Mouse (Mus musculus): ENCODE data around the gene Gm20708.
A peak's percentile ranks its signal among the peaks of the same experiment; 100 is the strongest.
"Not testable (repeated sequence)": the region's sequence is repeated elsewhere in the genome, so short reads cannot be mapped to it uniquely, and the experiment has no call there.

Gm20708 gene

GRCm38 (mm10) chr11:117810401-117811046 lies 1.1 kb downstream of the Gm20708 start:
- DNase-seq (ENCODE audit: low spot score in 2 of 2) = peak; percentile 50 to 55

GRCm38 (mm10) chr11:117813867-117814266 lies 4.4 kb downstream of the Gm20708 start:
- no peak for DNase-seq (ENCODE audit: low spot score in 2 of 2)

- DNase-seq (ENCODE audit: low spot score in 2 of 2) = no peak
Observed at GRCm38 (mm10) chr11:117814704-117815366, 5.4 kb downstream of the Gm20708 start.

- DNase-seq (ENCODE audit: low spot score in 2 of 2) = not testable (repeated sequence)
Observed at GRCm38 (mm10) chr11:117815850-117816249, 6.4 kb downstream of the Gm20708 start.

GRCm38 (mm10) chr11:117816389-117816996 lies 7.0 kb downstream of the Gm20708 start:
- no peak for DNase-seq (ENCODE audit: low spot score in 2 of 2)

- DNase-seq (ENCODE audit: low spot score in 2 of 2) = no peak
Observed at GRCm38 (mm10) chr11:117819095-117819494, 9.6 kb downstream of the Gm20708 start.

GRCm38 (mm10) chr11:117820173-117820572 lies 10.7 kb downstream of the Gm20708 start:
- no peak for DNase-seq (ENCODE audit: low spot score in 2 of 2)

GRCm38 (mm10) chr11:117821868-117822267 lies 12.4 kb downstream of the Gm20708 start:
- DNase-seq (ENCODE audit: low spot score in 2 of 2) = no peak

GRCm38 (mm10) chr11:117822728-117823241 lies 13.3 kb downstream of the Gm20708 start:
- DNase-seq (ENCODE audit: low spot score in 2 of 2) = no peak

GRCm38 (mm10) chr11:117823411-117823810 lies 13.9 kb downstream of the Gm20708 start:
- no peak for DNase-seq (ENCODE audit: low spot score in 2 of 2)

- peak; percentile 59 to 71 for DNase-seq (ENCODE audit: low spot score in 2 of 2)
Observed at GRCm38 (mm10) chr11:117824060-117824969, 14.8 kb downstream of the Gm20708 start.

- DNase-seq (ENCODE audit: low spot score in 2 of 2) = peak in 1 of 2 experiments; percentile 43
Observed at GRCm38 (mm10) chr11:117825333-117826101, 16.0 kb downstream of the Gm20708 start, which contains the start of the genes Afmid and Tk1. TSS of gene Afmid (plus strand) at chr11:117825924. TSS of gene Tk1 (minus strand) at chr11:117826092.

GRCm38 (mm10) chr11:117826164-117826563 lies 16.7 kb downstream of the Gm20708 start:
- DNase-seq (ENCODE audit: low spot score in 2 of 2) = no peak

GRCm38 (mm10) chr11:117826916-117827315 lies 17.4 kb downstream of the Gm20708 start:
- no peak for DNase-seq (ENCODE audit: low spot score in 2 of 2)

GRCm38 (mm10) chr11:117827386-117827785 lies 17.9 kb downstream of the Gm20708 start:
- no peak for DNase-seq (ENCODE audit: low spot score in 2 of 2)

GRCm38 (mm10) chr11:117828149-117828887 lies 18.9 kb downstream of the Gm20708 start:
- DNase-seq (ENCODE audit: low spot score in 2 of 2) = no peak

- DNase-seq (ENCODE audit: low spot score in 2 of 2) = no peak
Observed at GRCm38 (mm10) chr11:117828888-117829604, 19.6 kb downstream of the Gm20708 start.

- no peak for DNase-seq (ENCODE audit: low spot score in 2 of 2)
Observed at GRCm38 (mm10) chr11:117829671-117830215, 20.3 kb downstream of the Gm20708 start.

- DNase-seq (ENCODE audit: low spot score in 2 of 2) = no peak
Observed at GRCm38 (mm10) chr11:117830401-117830800, 20.9 kb downstream of the Gm20708 start.

Data from right cerebral cortex, postnatal 36 days (tissue).